Mouse (Mus musculus) intestine, embryonic 14.5 days (tissue): ENCODE data around the gene Rpl37. TPM values are rescaled to one million over a fixed set of nuclear protein-coding genes. Genes with fewer than 3 reads are reported as not detected.

Experiments
- ATAC-seq: fragments of 200-750 bp; cut with Nextera tagmentation; replicated peaks from 2 replicates; pipeline ENCODE4 v1.8.0; 2017; ENCODE audit warnings: low read depth, moderate number of reproducible peaks, moderate TSS enrichment, moderate library complexity; ENCODE audit not compliant: low FRiP score, low TSS enrichment
- DNase-seq: peaks from one replicate; pipeline ENCODE4 v3.0.0-alpha.2; 2018; ENCODE audit warnings: low spot score
- H3K27ac ChIP-seq: fragments of 300-500 bp; sonication (generic); 2 replicates; pipeline ENCODE4 v1.5.1; 2014; ENCODE audit warnings: low read depth, mild to moderate bottlenecking, control low read depth
- H3K27me3 ChIP-seq: fragments of 300-500 bp; sonication (generic); replicated peaks from 2 replicates; pipeline ENCODE4 v1.6.1; 2014; ENCODE audit warnings: low read length, control low read depth; ENCODE audit not compliant: control insufficient read depth, insufficient read depth
- H3K36me3 ChIP-seq: fragments of 300-500 bp; sonication (generic); 2 replicates; pipeline ENCODE4 v1.6.1; 2014; ENCODE audit warnings: low read length, control low read depth; ENCODE audit not compliant: control insufficient read depth, insufficient read depth
- H3K4me1 ChIP-seq: fragments of 300-500 bp; sonication (generic); replicated peaks from 2 replicates; pipeline ENCODE4 v1.6.1; 2014; ENCODE audit warnings: low read length, control low read depth, mixed read lengths; ENCODE audit not compliant: control insufficient read depth, insufficient read depth
- H3K4me2 ChIP-seq: fragments of 300-500 bp; sonication (generic); 2 replicates; pipeline ENCODE4 v1.6.1; 2014; ENCODE audit warnings: low read length
- H3K4me3 ChIP-seq: fragments of 300-500 bp; sonication (generic); 2 replicates; pipeline ENCODE4 v1.5.1; 2014; ENCODE audit warnings: low read depth, low read length, control low read depth, mixed read lengths
- H3K9ac ChIP-seq: fragments of 300-500 bp; sonication (generic); 2 replicates; pipeline ENCODE4 v1.6.1; 2014; ENCODE audit warnings: mild to moderate bottlenecking, low read length
- H3K9me3 ChIP-seq: fragments of 300-500 bp; sonication (generic); 2 replicates; pipeline ENCODE4 v1.6.1; 2016; ENCODE audit warnings: low read length, control low read depth; ENCODE audit not compliant: control insufficient read depth
- WGBS: fragments of 180-500 bp; shearing (Covaris S2); extraction: QIAGEN DNeasy Blood & Tissue Kit; methylation state at CpG from one replicate; pipeline ENCODE4 v1.1.7; 2014; 5-methylcytosine and 5-hydroxymethylcytosine counted together
- polyA plus RNA-seq: library from polyadenylated mRNA; unstranded; fragments of >200 nt; fragmentation: Nextera tagmentation; extraction: Ambion mirVana; gene quantifications from 2 replicates; pipeline ENCODE4 v1.2.1, GENCODE M21; 2014

Rpl37 gene
- polyA plus RNA-seq, 1 experiment from 2014 or later, result 885 TPM

DNA sequence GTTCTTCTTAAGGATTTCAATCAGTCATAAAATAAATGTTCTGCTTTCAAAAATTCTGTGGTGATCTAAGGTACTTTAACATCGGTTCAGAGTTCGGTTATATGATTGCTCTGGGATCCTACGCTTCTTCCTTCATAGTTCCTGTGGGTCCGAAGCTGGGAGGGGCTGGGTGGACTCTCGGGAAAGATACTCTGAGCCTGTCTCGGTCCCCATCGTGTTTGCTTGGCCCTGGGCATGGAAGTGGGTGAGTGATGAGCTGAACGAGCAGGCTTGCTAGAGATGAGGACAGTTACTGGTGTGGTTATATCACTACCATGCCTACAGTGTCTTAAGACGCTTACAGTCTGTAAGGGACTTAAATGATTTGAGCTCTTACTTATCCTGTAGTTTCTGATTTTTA is 2.2 kb downstream of the Rpl37 start:
- H3K4me2 ChIP-seq, result no peak overlapping the region
- H3K4me3 ChIP-seq, result no peak overlapping the region
- WGBS, result 92% methylated on average over 9 of the region's 9 CpGs
- no peaks in the 10 kb centered on the region for H3K27me3 ChIP-seq
- no peak overlapping the region for H3K27ac ChIP-seq
- peaks cover 16% of the 10 kb centered on the region for H3K4me1 ChIP-seq
- H3K9ac ChIP-seq, result no peak overlapping the region
- ATAC-seq (no peak), DNase-seq (no peak)
- H3K36me3 ChIP-seq, result peaks cover 58% of the 10 kb centered on the region
- H3K9me3 ChIP-seq, result no peaks in the 10 kb centered on the region

GRCm38 (mm10) chr15:5119192-5119591 is 2.7 kb downstream of the Rpl37 start:
- 84% methylated on average over 2 of the region's 2 CpGs for WGBS
- ATAC-seq, result no peak
- peaks cover 60% of the 10 kb centered on the region for H3K36me3 ChIP-seq

GRCm38 (mm10) chr15:5119707-5120106 is 3.3 kb downstream of the Rpl37 start:
- H3K27ac ChIP-seq, result no peak overlapping the region
- no peak overlapping the region for H3K9ac ChIP-seq
- H3K36me3 ChIP-seq, result peaks cover 65% of the 10 kb centered on the region
- DNase-seq (no peak), ATAC-seq (no peak)
- no peaks in the 10 kb centered on the region for H3K27me3 ChIP-seq
- no peak overlapping the region for H3K4me2 ChIP-seq
- WGBS, result 94% methylated on average over 2 of the region's 2 CpGs
- no peaks in the 10 kb centered on the region for H3K9me3 ChIP-seq
- H3K4me1 ChIP-seq, result peaks cover 15% of the 10 kb centered on the region
- H3K4me3 ChIP-seq, result no peak overlapping the region

More at GRCm38 (mm10) chr15:5119192-5119591, 2.7 kb downstream of the Rpl37 start:
- Histone ChIP-seq H3K4me2 (no peak overlapping the region), H3K9me3 (no peaks in the 10 kb centered on the region), H3K4me1 (peaks cover 16% of the 10 kb centered on the region), H3K4me3 (no peak overlapping the region), H3K27ac (no peak overlapping the region), H3K9ac (no peak overlapping the region), H3K27me3 (no peaks in the 10 kb centered on the region)
- DNase-seq, result no peak

DNA sequence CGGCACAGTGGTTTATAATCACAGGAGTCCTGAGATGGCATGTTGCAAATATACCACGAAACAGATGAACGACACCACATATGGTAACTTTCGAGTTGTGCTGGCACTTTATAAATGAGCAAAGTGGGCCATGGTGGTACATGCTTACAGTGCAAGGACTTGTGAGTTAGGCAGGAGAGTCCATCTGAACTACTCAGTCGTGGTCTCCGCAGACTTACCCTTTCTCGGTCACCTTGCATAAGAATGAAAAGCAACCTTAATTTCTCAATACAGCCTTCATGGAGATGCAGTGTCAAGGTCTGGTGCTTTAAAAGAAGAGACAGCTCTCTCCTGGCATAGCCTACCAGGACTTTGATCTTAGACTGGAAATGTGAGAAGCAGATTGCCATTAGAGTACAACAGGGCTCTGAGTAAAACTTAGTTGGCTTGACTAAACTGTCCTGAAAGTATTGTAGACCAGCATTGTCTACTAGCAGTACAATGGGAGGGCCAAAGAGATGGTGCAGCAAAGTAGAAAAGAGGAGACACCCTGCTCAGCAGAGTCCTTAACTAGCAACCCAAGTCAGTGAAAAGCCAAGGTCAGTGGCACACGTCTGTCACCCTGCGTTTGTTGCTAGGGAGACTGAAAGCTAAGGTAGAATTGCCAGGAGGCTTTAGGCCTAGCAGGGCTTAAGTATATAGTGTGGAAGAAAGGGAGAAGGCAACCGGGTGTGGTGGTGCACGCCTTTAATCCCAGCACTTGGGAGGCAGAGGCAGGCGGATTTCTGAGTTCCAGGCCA is 5.3 kb downstream of the Rpl37 start:
- H3K4me2 ChIP-seq, result no peak overlapping the region
- H3K27ac ChIP-seq, result no peak overlapping the region
- 92% methylated on average over 12 of the region's 12 CpGs for WGBS
- peaks cover 67% of the 10 kb centered on the region for H3K36me3 ChIP-seq
- H3K27me3 ChIP-seq, result no peaks in the 10 kb centered on the region
- ATAC-seq, result no peak
- H3K9me3 ChIP-seq, result no peaks in the 10 kb centered on the region
- no peak for DNase-seq
- H3K9ac ChIP-seq, result no peak overlapping the region
- no peak overlapping the region for H3K4me3 ChIP-seq
- peaks cover 13% of the 10 kb centered on the region for H3K4me1 ChIP-seq

GRCm38 (mm10) chr15:5126456-5126855 is 10.0 kb downstream of the Rpl37 start:
- Histone ChIP-seq H3K9ac (no peak overlapping the region), H3K4me2 (no peak overlapping the region), H3K9me3 (no peaks in the 10 kb centered on the region), H3K27ac (no peak overlapping the region), H3K36me3 (peaks cover 26% of the 10 kb centered on the region), H3K4me1 (no peaks in the 10 kb centered on the region), H3K4me3 (no peak overlapping the region), H3K27me3 (no peaks in the 10 kb centered on the region)
- no peak for DNase-seq
- 73% methylated on average over 4 of the region's 4 CpGs for WGBS
- ATAC-seq, result no peak

GRCm38 (mm10) chr15:5127487-5127886 is 11.0 kb downstream of the Rpl37 start:
- Histone ChIP-seq H3K27ac (no peak overlapping the region), H3K36me3 (peaks cover 18% of the 10 kb centered on the region), H3K9ac (no peak overlapping the region), H3K9me3 (no peaks in the 10 kb centered on the region), H3K27me3 (no peaks in the 10 kb centered on the region), H3K4me3 (no peak overlapping the region), H3K4me1 (no peaks in the 10 kb centered on the region), H3K4me2 (no peak overlapping the region)
- WGBS, result 86% methylated on average over 2 of the region's 2 CpGs
- DNase-seq (no peak), ATAC-seq (no peak)

GRCm38 (mm10) chr15:5128176-5128940 is 11.9 kb downstream of the Rpl37 start:
- Histone ChIP-seq H3K36me3 (peaks cover 9% of the 10 kb centered on the region), H3K9me3 (no peaks in the 10 kb centered on the region), H3K9ac (no peak overlapping the region), H3K4me3 (no peak overlapping the region), H3K4me1 (no peaks in the 10 kb centered on the region), H3K27ac (no peak overlapping the region), H3K27me3 (no peaks in the 10 kb centered on the region), H3K4me2 (no peak overlapping the region)
- DNase-seq, result no peak
- WGBS, result 59% methylated on average over 5 of the region's 5 CpGs
- no peak for ATAC-seq

GRCm38 (mm10) chr15:5129111-5129805 is 12.8 kb downstream of the Rpl37 start:
- Histone ChIP-seq H3K9me3 (no peaks in the 10 kb centered on the region), H3K27ac (no peak overlapping the region), H3K4me2 (no peak overlapping the region), H3K36me3 (peaks cover 6% of the 10 kb centered on the region), H3K27me3 (no peaks in the 10 kb centered on the region), H3K9ac (no peak overlapping the region), H3K4me1 (no peaks in the 10 kb centered on the region), H3K4me3 (no peak overlapping the region)
- ATAC-seq (no peak), DNase-seq (no peak)
- 87% methylated on average over 12 of the region's 12 CpGs for WGBS
